Mouse (Mus musculus): ENCODE data around the gene Gm266.

Gene Gm266

GRCm38 (mm10) chr12:111503063-111503567, 17.5 kb upstream of the Gm266 start:
- no peak for DNase-seq (ENCODE audit: low spot score in 2 of 2)

GRCm38 (mm10) chr12:111500725-111501124, 15.1 kb upstream of the Gm266 start:
- no peak for DNase-seq (ENCODE audit: low spot score in 2 of 2)

GRCm38 (mm10) chr12:111499617-111500016, 14.0 kb upstream of the Gm266 start:
- DNase-seq (ENCODE audit: low spot score in 2 of 2): peak in 1 of 2 experiments; percentile 56

GRCm38 (mm10) chr12:111497076-111497475, 11.5 kb upstream of the Gm266 start:
- no peak for DNase-seq (ENCODE audit: low spot score in 2 of 2)

- DNase-seq (ENCODE audit: low spot score in 2 of 2): no peak
Measured at GRCm38 (mm10) chr12:111494931-111495330, 9.3 kb upstream of the Gm266 start.

- no peak for DNase-seq (ENCODE audit: low spot score in 2 of 2)
Measured at GRCm38 (mm10) chr12:111489261-111489865, 3.7 kb upstream of the Gm266 start.

- DNase-seq (ENCODE audit: low spot score in 2 of 2): no peak
Measured at GRCm38 (mm10) chr12:111486455-111486854, 832 bp upstream of the Gm266 start.

GRCm38 (mm10) chr12:111485046-111485651, 474 bp downstream of the Gm266 start:
- DNase-seq (ENCODE audit: low spot score in 2 of 2): no peak

GRCm38 (mm10) chr12:111479917-111480316, 5.7 kb downstream of the Gm266 start:
- DNase-seq (ENCODE audit: low spot score in 2 of 2): no peak

- no peak for DNase-seq (ENCODE audit: low spot score in 2 of 2)
Measured at GRCm38 (mm10) chr12:111478924-111479323, 6.7 kb downstream of the Gm266 start.

- DNase-seq (ENCODE audit: low spot score in 2 of 2): peak; percentile 78 to 81
Measured at GRCm38 (mm10) chr12:111474893-111475643, 10.6 kb downstream of the Gm266 start.

- DNase-seq (ENCODE audit: low spot score in 2 of 2): no peak
Measured at GRCm38 (mm10) chr12:111474384-111474783, 11.2 kb downstream of the Gm266 start.

GRCm38 (mm10) chr12:111472886-111473285, 12.7 kb downstream of the Gm266 start:
- DNase-seq (ENCODE audit: low spot score in 2 of 2): peak; percentile 56 to 58

- DNase-seq (ENCODE audit: low spot score in 2 of 2): no peak
Measured at GRCm38 (mm10) chr12:111471721-111472120, 13.9 kb downstream of the Gm266 start.

GRCm38 (mm10) chr12:111471119-111471518, 14.5 kb downstream of the Gm266 start:
- no peak for DNase-seq (ENCODE audit: low spot score in 2 of 2)

- DNase-seq (ENCODE audit: low spot score in 2 of 2): peak; percentile 68 to 81
Measured at GRCm38 (mm10) chr12:111469507-111469906, 16.1 kb downstream of the Gm266 start.

GRCm38 (mm10) chr12:111468206-111468605, 17.4 kb downstream of the Gm266 start:
- no peak for DNase-seq (ENCODE audit: low spot score in 2 of 2)

GRCm38 (mm10) chr12:111466369-111466768, 19.3 kb downstream of the Gm266 start:
- DNase-seq (ENCODE audit: low spot score in 2 of 2): no peak

- no peak for DNase-seq (ENCODE audit: low spot score in 2 of 2)
Measured at GRCm38 (mm10) chr12:111463570-111463969, 22.1 kb downstream of the Gm266 start.

GRCm38 (mm10) chr12:111457742-111458141, 27.9 kb downstream of the Gm266 start:
- no peak for DNase-seq (ENCODE audit: low spot score in 2 of 2)

- no peak for DNase-seq (ENCODE audit: low spot score in 2 of 2)
Measured at GRCm38 (mm10) chr12:111455860-111456259, 29.8 kb downstream of the Gm266 start.

- DNase-seq (ENCODE audit: low spot score in 2 of 2): no peak
Measured at GRCm38 (mm10) chr12:111455311-111455846, 30.2 kb downstream of the Gm266 start.
